Mouse (Mus musculus): ENCODE data around the gene Hist1h2ah.

The Hist1h2ah gene

GRCm38 (mm10) chr13:22007872-22008271, 27.5 kb downstream of the Hist1h2ah start:
- DNase-seq, result no peak

- DNase-seq, result no peak
Observed at GRCm38 (mm10) chr13:22007121-22007510, 28.3 kb downstream of the Hist1h2ah start.

- DNase-seq, result no peak
Observed at GRCm38 (mm10) chr13:22006334-22007120, 28.8 kb downstream of the Hist1h2ah start.

GRCm38 (mm10) chr13:22005605-22006333, 29.6 kb downstream of the Hist1h2ah start:
- DNase-seq, result no peak

- no peak for DNase-seq
Observed at GRCm38 (mm10) chr13:22001823-22002222, 33.5 kb downstream of the Hist1h2ah start.

- DNase-seq, result no peak
Observed at GRCm38 (mm10) chr13:22001346-22001745, 34.0 kb downstream of the Hist1h2ah start.

- no peak for DNase-seq
Observed at GRCm38 (mm10) chr13:21999147-21999546, 36.2 kb downstream of the Hist1h2ah start.

GRCm38 (mm10) chr13:21998412-21998811, 37.0 kb downstream of the Hist1h2ah start:
- DNase-seq, result no peak

- DNase-seq, result no peak
Observed at GRCm38 (mm10) chr13:21997821-21998220, 37.5 kb downstream of the Hist1h2ah start.

- no peak for DNase-seq
Observed at GRCm38 (mm10) chr13:21997201-21997820, 38.1 kb downstream of the Hist1h2ah start.

GRCm38 (mm10) chr13:21996840-21997185, 38.6 kb downstream of the Hist1h2ah start:
- DNase-seq, result no peak

GRCm38 (mm10) chr13:21996101-21996839, 39.1 kb downstream of the Hist1h2ah start:
- DNase-seq, result no peak

GRCm38 (mm10) chr13:21995331-21995914, 39.9 kb downstream of the Hist1h2ah start:
- DNase-seq, result no peak

GRCm38 (mm10) chr13:21994896-21995295, 40.5 kb downstream of the Hist1h2ah start:
- DNase-seq, result no peak

- no peak for DNase-seq
Observed at GRCm38 (mm10) chr13:21993957-21994738, 41.2 kb downstream of the Hist1h2ah start.

- no peak for DNase-seq
Observed at GRCm38 (mm10) chr13:21992550-21992949, 42.8 kb downstream of the Hist1h2ah start.
